Mouse (Mus musculus) forebrain, embryonic 14.5 days (tissue): Measurements from ENCODE around the gene Insrr. TPM values are rescaled to one million over a fixed set of nuclear protein-coding genes. Genes with fewer than 3 reads are reported as not detected.

Experiments
- ATAC-seq: fragments of 200-750 bp; cut with Nextera tagmentation; 2 replicates; pipeline ENCODE4 v1.8.0; 2017; ENCODE audit warnings: mild to moderate bottlenecking, moderate library complexity
- DNase-seq: peaks from one replicate; pipeline ENCODE4 v3.0.0-alpha.2; 2015; ENCODE audit warnings: low spot score
- H3K27ac ChIP-seq: fragments of 300-500 bp; sonication (generic); 2 replicates; pipeline ENCODE4 v1.5.1; 2014; ENCODE audit warnings: low read depth, mild to moderate bottlenecking, control low read depth, low read length, moderate library complexity
- H3K27me3 ChIP-seq: fragments of 300-500 bp; sonication (generic); replicated peaks from 2 replicates; pipeline ENCODE4 v1.6.1; 2014; ENCODE audit warnings: low read length, control low read depth, mixed read lengths; ENCODE audit not compliant: control insufficient read depth, insufficient read depth
- H3K36me3 ChIP-seq: fragments of 300-500 bp; sonication (generic); 2 replicates; pipeline ENCODE4 v1.6.1; 2014; ENCODE audit warnings: low read length, control low read depth; ENCODE audit not compliant: control insufficient read depth, insufficient read depth
- H3K4me1 ChIP-seq: fragments of 300-500 bp; sonication (generic); 2 replicates; pipeline ENCODE4 v1.6.1; 2014; ENCODE audit warnings: antibody characterized with exemption, low read length, control low read depth; ENCODE audit not compliant: control insufficient read depth, insufficient read depth
- H3K4me2 ChIP-seq: fragments of 300-500 bp; sonication (generic); 2 replicates; pipeline ENCODE4 v1.6.1; 2014; ENCODE audit warnings: mild to moderate bottlenecking, control low read depth, low read length
- H3K4me3 ChIP-seq: fragments of 300-500 bp; sonication (generic); 2 replicates; pipeline ENCODE4 v1.5.1; 2014; ENCODE audit warnings: low read depth, low read length, control low read depth
- H3K9ac ChIP-seq: fragments of 300-500 bp; sonication (generic); 2 replicates; pipeline ENCODE4 v1.6.1; 2014; ENCODE audit warnings: mild to moderate bottlenecking, low read length, control low read depth, moderate library complexity
- H3K9me3 ChIP-seq: fragments of 300-500 bp; sonication (generic); replicated peaks from 2 replicates; pipeline ENCODE4 v1.6.1; 2016; ENCODE audit warnings: low read length, control low read depth, mixed read lengths; ENCODE audit not compliant: control insufficient read depth
- WGBS: fragments of 180-500 bp; shearing (Covaris S2); extraction: QIAGEN DNeasy Blood & Tissue Kit; methylation state at CpG from one replicate; pipeline ENCODE4 v1.1.7; 2014; 5-methylcytosine and 5-hydroxymethylcytosine counted together
- polyA plus RNA-seq: library from polyadenylated mRNA; unstranded; fragments of >200 nt; fragmentation: Nextera tagmentation; extraction: Ambion mirVana; gene quantifications from 2 replicates; pipeline ENCODE4 v1.2.1, GENCODE M21; 2014

Gene Insrr
- polyA plus RNA-seq, 1 experiment from 2014 or later: 0.66 TPM

GRCm38 (mm10) chr3:87768431-87768830, 28.3 kb upstream of the Insrr start:
- Histone ChIP-seq H3K4me3 (peak overlapping the region; percentile 27), H3K27ac (no peak overlapping the region), H3K27me3 (peaks cover 23% of the 10 kb centered on the region), H3K4me2 (peak overlapping the region; percentile 44), H3K9ac (peak overlapping the region; percentile 21; the same call in 1 of the 2 replicates), H3K4me1 (no peaks in the 10 kb centered on the region), H3K9me3 (no peaks in the 10 kb centered on the region), H3K36me3 (no peaks in the 10 kb centered on the region)
- ATAC-seq (no peak), DNase-seq (no peak)
- 57% methylated on average over 6 of the region's 6 CpGs for WGBS

- WGBS: 1% methylated on average over 30 of the region's 37 CpGs
Observed at GRCm38 (mm10) chr3:87768844-87769243, 27.9 kb upstream of the Insrr start.

GRCm38 (mm10) chr3:87769506-87769905, 27.2 kb upstream of the Insrr start:
- H3K9ac ChIP-seq: no peak overlapping the region
- H3K36me3 ChIP-seq: no peaks in the 10 kb centered on the region
- DNase-seq (no peak), ATAC-seq (no peak)
- H3K4me1 ChIP-seq: no peaks in the 10 kb centered on the region
- H3K9me3 ChIP-seq: no peaks in the 10 kb centered on the region
- no peak overlapping the region for H3K4me3 ChIP-seq
- peaks cover 23% of the 10 kb centered on the region for H3K27me3 ChIP-seq
- H3K27ac ChIP-seq: no peak overlapping the region
- no peak overlapping the region for H3K4me2 ChIP-seq
- 84% methylated on average over 8 of the region's 8 CpGs for WGBS

More at GRCm38 (mm10) chr3:87768844-87769243, 27.9 kb upstream of the Insrr start:
- ATAC-seq: peak; percentile 47; the same call in 1 of the 2 replicates
- H3K9me3 ChIP-seq: no peaks in the 10 kb centered on the region
- H3K9ac ChIP-seq: peak overlapping the region; percentile 21; the same call in 1 of the 2 replicates
- peaks cover 23% of the 10 kb centered on the region for H3K27me3 ChIP-seq
- H3K4me2 ChIP-seq: peak overlapping the region; percentile 44
- peak; percentile 46 for DNase-seq
- H3K36me3 ChIP-seq: no peaks in the 10 kb centered on the region
- no peak overlapping the region for H3K27ac ChIP-seq
- H3K4me1 ChIP-seq: no peaks in the 10 kb centered on the region
- H3K4me3 ChIP-seq: peak overlapping the region; percentile 27

GRCm38 (mm10) chr3:87770280-87770679, 26.5 kb upstream of the Insrr start:
- Histone ChIP-seq H3K9ac (no peak overlapping the region), H3K4me2 (no peak overlapping the region), H3K27ac (no peak overlapping the region), H3K36me3 (no peaks in the 10 kb centered on the region), H3K4me1 (no peaks in the 10 kb centered on the region), H3K9me3 (no peaks in the 10 kb centered on the region), H3K4me3 (no peak overlapping the region), H3K27me3 (peaks cover 23% of the 10 kb centered on the region)
- DNase-seq: peak; percentile 78
- under 1% methylated on average over 4 of the region's 4 CpGs for WGBS
- ATAC-seq: peak; percentile 10; the same call in 1 of the 2 replicates

- Histone ChIP-seq H3K4me3 (no peak overlapping the region), H3K27me3 (peaks cover 23% of the 10 kb centered on the region), H3K4me1 (no peaks in the 10 kb centered on the region), H3K4me2 (no peak overlapping the region), H3K27ac (no peak overlapping the region), H3K36me3 (no peaks in the 10 kb centered on the region), H3K9me3 (no peaks in the 10 kb centered on the region), H3K9ac (no peak overlapping the region)
- ATAC-seq (no peak), DNase-seq (no peak)
- 58% methylated on average over 6 of the region's 6 CpGs for WGBS
Observed at GRCm38 (mm10) chr3:87771088-87771487, 25.7 kb upstream of the Insrr start.

- 0 out of 2 replicates have a peak overlapping the region, but pooled peaks have one; percentile 8 for H3K9ac ChIP-seq
- no peak overlapping the region for H3K27ac ChIP-seq
- H3K4me2 ChIP-seq: no peak overlapping the region
- no peaks in the 10 kb centered on the region for H3K27me3 ChIP-seq
- WGBS: 57% methylated on average over 23 of the region's 23 CpGs
- no peaks in the 10 kb centered on the region for H3K36me3 ChIP-seq
- no peaks in the 10 kb centered on the region for H3K4me1 ChIP-seq
- no peak for ATAC-seq
- H3K4me3 ChIP-seq: no peak overlapping the region
- H3K9me3 ChIP-seq: no peaks in the 10 kb centered on the region
- no peak for DNase-seq
Observed at GRCm38 (mm10) chr3:87778283-87778682, 18.5 kb upstream of the Insrr start.

- no peak overlapping the region for H3K4me3 ChIP-seq
- H3K9me3 ChIP-seq: no peaks in the 10 kb centered on the region
- no peaks in the 10 kb centered on the region for H3K27me3 ChIP-seq
- H3K9ac ChIP-seq: no peak overlapping the region
- DNase-seq (no peak), ATAC-seq (no peak)
- no peak overlapping the region for H3K27ac ChIP-seq
- H3K4me1 ChIP-seq: no peaks in the 10 kb centered on the region
- H3K4me2 ChIP-seq: no peak overlapping the region
- WGBS: 49% methylated on average over 2 of the region's 2 CpGs
- H3K36me3 ChIP-seq: no peaks in the 10 kb centered on the region
Observed at GRCm38 (mm10) chr3:87779086-87779485, 17.7 kb upstream of the Insrr start.

GRCm38 (mm10) chr3:87783282-87784023, 13.3 kb upstream of the Insrr start:
- DNase-seq (no peak), ATAC-seq (no peak)
- no peaks in the 10 kb centered on the region for H3K27me3 ChIP-seq
- no peak overlapping the region for H3K4me3 ChIP-seq
- WGBS: 83% methylated on average over 25 of the region's 25 CpGs
- no peaks in the 10 kb centered on the region for H3K9me3 ChIP-seq
- no peaks in the 10 kb centered on the region for H3K4me1 ChIP-seq
- no peak overlapping the region for H3K27ac ChIP-seq
- H3K36me3 ChIP-seq: no peaks in the 10 kb centered on the region
- no peak overlapping the region for H3K4me2 ChIP-seq
- H3K9ac ChIP-seq: no peak overlapping the region

GRCm38 (mm10) chr3:87785156-87785555, 11.6 kb upstream of the Insrr start:
- WGBS: 83% methylated on average over 5 of the region's 5 CpGs

More at GRCm38 (mm10) chr3:87785156-87785555, 11.6 kb upstream of the Insrr start:
- Histone ChIP-seq H3K9me3 (no peaks in the 10 kb centered on the region), H3K27ac (no peak overlapping the region), H3K27me3 (no peaks in the 10 kb centered on the region), H3K4me2 (no peak overlapping the region), H3K9ac (no peak overlapping the region), H3K4me3 (no peak overlapping the region), H3K4me1 (0 out of 2 replicates have a peak, but pooled peaks cover 3% of the 10 kb centered on the region), H3K36me3 (no peaks in the 10 kb centered on the region)
- DNase-seq (no peak), ATAC-seq (no peak)
